Mouse (Mus musculus) midbrain, embryonic 10.5 days (tissue): ENCODE measurements around the gene Spats2. TPM values are rescaled to one million over a fixed set of nuclear protein-coding genes. Genes with fewer than 3 reads are reported as not detected.

Experiments
- DNase-seq: peaks from one replicate; pipeline ENCODE4 v3.0.0-alpha.2; 2017; ENCODE audit warnings: low spot score
- H3K27ac ChIP-seq: fragments of 300-500 bp; sonication (generic); replicated peaks from 2 replicates; pipeline ENCODE4 v1.5.1; 2016; ENCODE audit warnings: mild to moderate bottlenecking
- H3K27me3 ChIP-seq: fragments of 300-500 bp; sonication (generic); 2 replicates; pipeline ENCODE4 v1.6.1; 2016; ENCODE audit warnings: low read depth, mild to moderate bottlenecking; ENCODE audit not compliant: poor library complexity, severe bottlenecking
- H3K36me3 ChIP-seq: fragments of 300-500 bp; sonication (generic); 2 replicates; pipeline ENCODE4 v1.6.1; 2016; ENCODE audit warnings: mild to moderate bottlenecking, moderate library complexity
- H3K4me1 ChIP-seq: fragments of 300-500 bp; sonication (generic); 2 replicates; pipeline ENCODE4 v1.6.1; 2016
- H3K4me3 ChIP-seq: fragments of 300-500 bp; sonication (generic); 2 replicates; pipeline ENCODE4 v1.5.1; 2016; ENCODE audit warnings: mild to moderate bottlenecking, moderate library complexity
- H3K9me3 ChIP-seq: fragments of 300-500 bp; sonication (generic); replicated peaks from 2 replicates; pipeline ENCODE4 v1.6.1; 2016; ENCODE audit warnings: mild to moderate bottlenecking
- WGBS: fragments of 180-500 bp; shearing (Covaris S2); methylation state at CpG from one replicate; pipeline ENCODE4 v1.1.7; 2016; 5-methylcytosine and 5-hydroxymethylcytosine counted together
- polyA plus RNA-seq: library from polyadenylated mRNA; unstranded; fragments of >200 nt; fragmentation: Nextera tagmentation; extraction: Ambion mirVana; gene quantifications from 2 replicates; pipeline ENCODE4 v1.2.1, GENCODE M21; 2016

Gene Spats2
- polyA plus RNA-seq, 1 experiment from 2014 or later: 57.1 TPM

- Histone ChIP-seq H3K9me3 (no peaks in the 10 kb centered on the region), H3K27ac (no peak overlapping the region), H3K4me1 (no peaks in the 10 kb centered on the region), H3K4me3 (no peak overlapping the region), H3K27me3 (no peaks in the 10 kb centered on the region), H3K36me3 (peaks cover 96% of the 10 kb centered on the region)
- WGBS: 74% methylated on average over 2 of the region's 2 CpGs
- no peak for DNase-seq
Measured at GRCm38 (mm10) chr15:99179639-99180038, 53.9 kb downstream of the Spats2 start.

- Histone ChIP-seq H3K36me3 (peaks cover 97% of the 10 kb centered on the region), H3K9me3 (no peaks in the 10 kb centered on the region), H3K27me3 (no peaks in the 10 kb centered on the region), H3K4me3 (no peak overlapping the region), H3K27ac (no peak overlapping the region), H3K4me1 (no peaks in the 10 kb centered on the region)
- no peak for DNase-seq
- 92% methylated on average over 9 of the region's 9 CpGs for WGBS
Measured at GRCm38 (mm10) chr15:99184217-99184914, 58.6 kb downstream of the Spats2 start.

- DNase-seq: no peak
- H3K4me3 ChIP-seq: no peak overlapping the region
- peaks cover 17% of the 10 kb centered on the region for H3K4me1 ChIP-seq
- no peaks in the 10 kb centered on the region for H3K27me3 ChIP-seq
- no peaks in the 10 kb centered on the region for H3K9me3 ChIP-seq
- H3K36me3 ChIP-seq: peaks cover 79% of the 10 kb centered on the region
- WGBS: 87% methylated on average over 10 of the region's 10 CpGs
- H3K27ac ChIP-seq: no peak overlapping the region; the same call in 1 of the 2 replicates
Measured at GRCm38 (mm10) chr15:99194358-99194757, 68.6 kb downstream of the Spats2 start.

GRCm38 (mm10) chr15:99195043-99195442, 69.3 kb downstream of the Spats2 start:
- Histone ChIP-seq H3K4me1 (peaks cover 17% of the 10 kb centered on the region), H3K27me3 (no peaks in the 10 kb centered on the region), H3K27ac (no peak overlapping the region), H3K9me3 (no peaks in the 10 kb centered on the region), H3K36me3 (peaks cover 79% of the 10 kb centered on the region), H3K4me3 (no peak overlapping the region)
- DNase-seq: no peak
- 67% methylated on average over 6 of the region's 6 CpGs for WGBS

- H3K27me3 ChIP-seq: no peaks in the 10 kb centered on the region
- H3K9me3 ChIP-seq: no peaks in the 10 kb centered on the region
- no peak overlapping the region for H3K27ac ChIP-seq
- no peak overlapping the region for H3K4me3 ChIP-seq
- peaks cover 17% of the 10 kb centered on the region for H3K4me1 ChIP-seq
- no peak for DNase-seq
- H3K36me3 ChIP-seq: peaks cover 79% of the 10 kb centered on the region
Measured at GRCm38 (mm10) chr15:99198761-99199160, 73.0 kb downstream of the Spats2 start.

- 81% methylated on average over 8 of the region's 8 CpGs for WGBS
- DNase-seq: no peak
- Histone ChIP-seq H3K9me3 (no peaks in the 10 kb centered on the region), H3K27me3 (no peaks in the 10 kb centered on the region), H3K4me1 (no peaks in the 10 kb centered on the region), H3K27ac (no peak overlapping the region), H3K36me3 (peaks cover 91% of the 10 kb centered on the region), H3K4me3 (no peak overlapping the region)
Measured at GRCm38 (mm10) chr15:99205959-99206358, 80.2 kb downstream of the Spats2 start.

GRCm38 (mm10) chr15:99213183-99213582, 87.5 kb downstream of the Spats2 start:
- Histone ChIP-seq H3K27me3 (no peaks in the 10 kb centered on the region), H3K4me3 (no peak overlapping the region), H3K4me1 (no peaks in the 10 kb centered on the region), H3K27ac (no peak overlapping the region), H3K9me3 (no peaks in the 10 kb centered on the region), H3K36me3 (peaks cover 70% of the 10 kb centered on the region)
- WGBS: 91% methylated on average over 10 of the region's 10 CpGs
- no peak for DNase-seq

- 82% methylated on average over 2 of the region's 2 CpGs for WGBS
- H3K4me3 ChIP-seq: no peak overlapping the region
- DNase-seq: no peak
- H3K36me3 ChIP-seq: peaks cover 52% of the 10 kb centered on the region
- no peak overlapping the region for H3K27ac ChIP-seq
- no peaks in the 10 kb centered on the region for H3K4me1 ChIP-seq
- H3K9me3 ChIP-seq: no peaks in the 10 kb centered on the region
- H3K27me3 ChIP-seq: peaks cover 10% of the 10 kb centered on the region
Measured at GRCm38 (mm10) chr15:99214941-99215340, 89.2 kb downstream of the Spats2 start.

- Histone ChIP-seq H3K4me1 (no peaks in the 10 kb centered on the region), H3K4me3 (no peak overlapping the region), H3K9me3 (no peaks in the 10 kb centered on the region), H3K27ac (no peak overlapping the region), H3K36me3 (peaks cover 42% of the 10 kb centered on the region), H3K27me3 (peaks cover 19% of the 10 kb centered on the region)
- DNase-seq: no peak
- WGBS: 85% methylated on average over 11 of the region's 11 CpGs
Measured at GRCm38 (mm10) chr15:99215741-99216463, 90.2 kb downstream of the Spats2 start.

- peaks cover 37% of the 10 kb centered on the region for H3K27me3 ChIP-seq
- DNase-seq: no peak
- H3K9me3 ChIP-seq: no peaks in the 10 kb centered on the region
- WGBS: 90% methylated on average over 4 of the region's 4 CpGs
- no peak overlapping the region for H3K27ac ChIP-seq
- no peak overlapping the region for H3K4me3 ChIP-seq
- H3K4me1 ChIP-seq: peaks cover 16% of the 10 kb centered on the region
- H3K36me3 ChIP-seq: peaks cover 25% of the 10 kb centered on the region
Measured at GRCm38 (mm10) chr15:99217630-99218029, 91.9 kb downstream of the Spats2 start.

- no peak for DNase-seq
- H3K36me3 ChIP-seq: no peaks in the 10 kb centered on the region
- no peaks in the 10 kb centered on the region for H3K9me3 ChIP-seq
- peaks cover 75% of the 10 kb centered on the region for H3K27me3 ChIP-seq
- no peak overlapping the region for H3K4me3 ChIP-seq
- no peak overlapping the region for H3K27ac ChIP-seq
- peaks cover 53% of the 10 kb centered on the region for H3K4me1 ChIP-seq
- 7% methylated on average over 8 of the region's 8 CpGs for WGBS
Measured at GRCm38 (mm10) chr15:99221315-99221952, 95.7 kb downstream of the Spats2 start.

GRCm38 (mm10) chr15:99222794-99223584, 97.3 kb downstream of the Spats2 start:
- DNase-seq: no peak

More at GRCm38 (mm10) chr15:99222794-99223584, 97.3 kb downstream of the Spats2 start:
- Histone ChIP-seq H3K9me3 (no peaks in the 10 kb centered on the region), H3K4me1 (peaks cover 61% of the 10 kb centered on the region), H3K27me3 (peaks cover 90% of the 10 kb centered on the region), H3K27ac (no peak overlapping the region), H3K4me3 (peak overlapping the region; percentile 54), H3K36me3 (no peaks in the 10 kb centered on the region)
- WGBS: 5% methylated on average over 18 of the region's 18 CpGs
